In the genomic region with DNA sequence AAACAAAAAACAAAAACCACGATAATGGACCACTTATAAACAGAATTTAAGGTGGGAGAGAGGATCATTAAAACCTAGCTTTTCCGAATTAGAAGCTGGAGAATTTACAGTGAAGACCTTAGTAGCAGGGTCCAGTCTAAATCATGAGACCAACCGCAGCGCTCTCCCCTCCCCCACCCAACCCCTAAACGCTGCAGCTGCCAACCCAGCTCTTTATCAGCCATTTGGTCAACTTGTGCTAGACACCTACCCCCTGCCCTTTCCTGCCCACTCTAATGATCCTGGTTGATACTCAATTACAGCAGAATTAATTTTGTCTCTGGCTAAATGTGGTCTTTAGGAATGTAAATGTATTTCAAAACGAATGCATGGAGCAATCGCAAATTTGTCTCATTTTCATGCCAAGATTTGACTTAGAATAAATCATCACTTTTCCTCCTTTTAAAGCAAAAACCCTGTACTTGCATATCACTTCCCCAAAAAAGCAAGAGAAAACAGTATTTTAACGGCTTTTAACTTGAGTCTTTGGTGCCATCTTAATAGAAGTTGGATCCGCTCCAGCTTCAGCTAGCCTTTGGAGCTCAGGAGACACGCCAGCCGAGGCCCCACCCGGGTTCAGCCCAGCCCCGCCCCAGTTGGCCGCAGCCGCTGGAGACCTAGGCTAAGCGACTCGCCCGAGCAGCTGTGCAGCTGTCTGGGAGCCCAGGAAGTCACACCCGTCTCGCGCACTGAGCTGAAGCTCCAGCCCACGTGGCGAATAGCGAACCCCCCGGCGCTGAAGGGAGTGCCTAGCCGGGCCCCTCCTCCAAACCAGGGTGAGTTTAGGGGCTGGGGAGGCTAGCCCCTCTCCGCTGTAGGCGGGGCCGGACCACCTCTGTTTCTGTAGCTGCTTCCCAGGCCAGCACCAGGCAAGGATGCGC, we compare ENCODE assay signal across 8 mouse cellular contexts. TPM values are rescaled to one million over a fixed set of nuclear protein-coding genes. Genes with fewer than 3 reads are reported as not detected.
A peak's percentile ranks its signal among the peaks of the same experiment; 100 is the strongest.
DNase-seq lines count a peak whose midpoint lies in the region; ATAC-seq and TF ChIP-seq lines count a peak whose summit lies in the region.

No protein-coding gene starts in this region.

- DNase-seq in MEL (ENCODE audit: low read depth, low spot score) = peak; percentile 89
- peak; percentile 16 to 22 for DNase-seq in cerebellum, adult 18-20 months
- DNase-seq in heart, postnatal 25 days (ENCODE audit: low spot score) = peak; percentile 84
- DNase-seq in layer of hippocampus, adult 2 months (ENCODE audit: low spot score in 2 of 2) = peak; percentile 14 to 43
- peak; percentile 70 for DNase-seq in thymus, postnatal 0 days (ENCODE audit: low spot score)

- H3K36me3 ChIP-seq in MEL (ENCODE audit: control insufficient read depth in 1 of 2, insufficient read depth in 2 of 2, low read length in 2 of 2) = no peaks in the 10 kb centered on the region
- no peaks in the 10 kb centered on the region for H3K36me3 ChIP-seq in forebrain, embryonic 16.5 days (ENCODE audit: control insufficient read depth, insufficient read depth)
- H3K36me3 ChIP-seq in lung, embryonic 16.5 days (ENCODE audit: control insufficient read depth, insufficient read depth, low read length) = no peaks in the 10 kb centered on the region

- intact Hi-C loops in heart, postnatal 25 days (cut with DNase I) = no loop called here

- peak overlapping the region; percentile 78 to 96 for H3K4me3 ChIP-seq in MEL (ENCODE audit: control insufficient read depth in 1 of 2, insufficient read depth in 1 of 2, low read depth in 2 of 2, low read length in 2 of 2)
- peak overlapping the region; percentile 62 for H3K4me3 ChIP-seq in forebrain, embryonic 16.5 days (replicated peaks; ENCODE audit: low read length)
- H3K4me3 ChIP-seq in layer of hippocampus, adult 2 months = peak overlapping the region; percentile 66
- H3K4me3 ChIP-seq in lung, embryonic 16.5 days (ENCODE audit: low read length) = peak overlapping the region; percentile 70
- peak overlapping the region; percentile 68 for H3K4me3 ChIP-seq in olfactory bulb, adult 2 months (ENCODE audit: insufficient read depth, low read depth, low read length)

- no peaks in the 10 kb centered on the region for H3K9me3 ChIP-seq in MEL (replicated peaks; ENCODE audit: insufficient read depth, low read length)
- H3K9me3 ChIP-seq in forebrain, embryonic 16.5 days (ENCODE audit: control insufficient read depth, low read length) = no peaks in the 10 kb centered on the region
- no peaks in the 10 kb centered on the region for H3K9me3 ChIP-seq in lung, embryonic 16.5 days (ENCODE audit: control insufficient read depth, low read length)

- H3K27ac ChIP-seq in MEL (ENCODE audit: control insufficient read depth, low read depth, low read length) = peak overlapping the region; percentile 28
- H3K27ac ChIP-seq in forebrain, embryonic 16.5 days (ENCODE audit: low read length) = peak overlapping the region; percentile 85
- peak overlapping the region; percentile 77 for H3K27ac ChIP-seq in layer of hippocampus, adult 2 months
- H3K27ac ChIP-seq in lung, embryonic 16.5 days (ENCODE audit: low read length) = peak overlapping the region; percentile 94
- no peak overlapping the region for H3K27ac ChIP-seq in olfactory bulb, adult 2 months (ENCODE audit: insufficient read depth, low read depth, low read length)

- TF ChIP-seq RAD21 in MEL (IDR thresholded peaks at IDR 0.05; ENCODE audit: low read depth, low read length) = no peak; the same call in 1 of the 2 replicates

- peak overlapping the region; percentile 75 for H3K9ac ChIP-seq in MEL (ENCODE audit: control insufficient read depth, low read depth, low read length, poor library complexity, severe bottlenecking)
- H3K9ac ChIP-seq in forebrain, embryonic 16.5 days (replicated peaks; ENCODE audit: low read depth, low read length) = peak overlapping the region; percentile 71
- H3K9ac ChIP-seq in lung, embryonic 16.5 days (ENCODE audit: low read length) = peak overlapping the region; percentile 70

- H3K4me2 ChIP-seq in forebrain, embryonic 16.5 days (ENCODE audit: low read length) = peak overlapping the region; percentile 96
- peak overlapping the region; percentile 87 for H3K4me2 ChIP-seq in lung, embryonic 16.5 days (ENCODE audit: low read depth, low read length)

- TF ChIP-seq CTCF in MEL (IDR thresholded peaks at IDR 0.05 in 2 of 3, conservative IDR thresholded peaks at IDR 0.05 in 1 of 3; ENCODE audit: control insufficient read depth in 1 of 3, insufficient read depth in 1 of 3, low read depth in 2 of 3, low read length in 3 of 3, poor library complexity in 1 of 3, severe bottlenecking in 1 of 3) = no peak
- no peak for TF ChIP-seq CTCF in layer of hippocampus, adult 2 months (conservative IDR thresholded peaks at IDR 0.05)
- TF ChIP-seq CTCF in olfactory bulb, adult 2 months (IDR thresholded peaks at IDR 0.05; ENCODE audit: insufficient read depth, low read depth, low read length) = no peak

- WGBS in forebrain, embryonic 16.5 days = 2% methylated on average over 31 of the region's 31 CpGs
- under 1% methylated on average over 31 of the region's 31 CpGs for WGBS in lung, embryonic 16.5 days
- 3% methylated on average over 31 of the region's 31 CpGs for WGBS in olfactory bulb, adult 2 months

- H3K27me3 ChIP-seq in MEL (ENCODE audit: control insufficient read depth in 1 of 2, insufficient read depth in 2 of 2, low read length in 2 of 2) = no peaks in the 10 kb centered on the region
- H3K27me3 ChIP-seq in forebrain, embryonic 16.5 days (replicated peaks; ENCODE audit: control insufficient read depth, insufficient read depth, low read length) = 0 out of 2 replicates have a peak, but pooled peaks cover 4% of the 10 kb centered on the region
- H3K27me3 ChIP-seq in lung, embryonic 16.5 days (ENCODE audit: control insufficient read depth, insufficient read depth, low read depth, low read length) = no peaks in the 10 kb centered on the region

- H3K79me2 ChIP-seq in MEL (ENCODE audit: control insufficient read depth, insufficient read depth, low read length, poor library complexity) = no peaks in the 10 kb centered on the region

- TF ChIP-seq EP300 in MEL (IDR thresholded peaks at IDR 0.05; ENCODE audit: low read depth in 1 of 2, low read length in 2 of 2) = 0 out of 4 replicates have a peak, but pooled peaks have one; percentile 16 to 19

- peak; percentile 37 for ATAC-seq in forebrain, embryonic 16.5 days
- ATAC-seq in lung, embryonic 16.5 days (ENCODE audit: low read depth) = peak; percentile 88

- H3K4me1 ChIP-seq in MEL (ENCODE audit: control insufficient read depth in 1 of 2, insufficient read depth in 2 of 2, low read length in 2 of 2) = no peaks in the 10 kb centered on the region
- H3K4me1 ChIP-seq in forebrain, embryonic 16.5 days (replicated peaks; ENCODE audit: control insufficient read depth, insufficient read depth, low read length) = peaks cover 23% of the 10 kb centered on the region
- peaks cover 9% of the 10 kb centered on the region for H3K4me1 ChIP-seq in lung, embryonic 16.5 days (replicated peaks; ENCODE audit: control insufficient read depth, insufficient read depth, low read length)
- H3K4me1 ChIP-seq in olfactory bulb, adult 2 months (ENCODE audit: control insufficient read depth, insufficient read depth, low read length) = peaks cover 19% of the 10 kb centered on the region

- no peak for TF ChIP-seq POLR2A in MEL (IDR thresholded peaks at IDR 0.05; ENCODE audit: control insufficient read depth in 1 of 2, insufficient read depth in 1 of 2, low read depth in 1 of 2, low read length in 2 of 2, poor library complexity in 1 of 2)
- no peak for TF ChIP-seq POLR2A in olfactory bulb, adult 2 months (IDR thresholded peaks at IDR 0.05; ENCODE audit: insufficient read depth, low read depth, low read length)

TF ChIP-seq in MEL, 35 proteins besides CTCF, POLR2A, EP300 and RAD21 (continues in another document):
- TF ChIP-seq MYB (IDR thresholded peaks at IDR 0.05; ENCODE audit: low read depth, low read length) (peak; percentile 62; the same call in 1 of the 2 replicates), E2F4 (IDR thresholded peaks at IDR 0.05; ENCODE audit: borderline replicate concordance, low read depth, low read length) (no peak), NELFE (IDR thresholded peaks at IDR 0.05; ENCODE audit: low read depth, low read length) (0 out of 2 replicates have a peak, but pooled peaks have one; percentile 35), KAT2A (conservative IDR thresholded peaks at IDR 0.05; ENCODE audit: low read depth, low read length) (no peak), USF1 (IDR thresholded peaks at IDR 0.05; ENCODE audit: low read depth, low read length) (peak; percentile 62), GABPA (IDR thresholded peaks at IDR 0.05; ENCODE audit: low read depth, low read length) (no peak), MAZ (IDR thresholded peaks at IDR 0.05; ENCODE audit: low read depth, low read length) (peak; percentile 53; the same call in 1 of the 2 replicates), TAL1 (IDR thresholded peaks at IDR 0.05; ENCODE audit: low read length) (no peak), MAX (IDR thresholded peaks at IDR 0.05; ENCODE audit: low read length) (peak; percentile 83), SMC3 (IDR thresholded peaks at IDR 0.05; ENCODE audit: low read depth, low read length) (no peak), USF2 (IDR thresholded peaks at IDR 0.05; ENCODE audit: borderline replicate concordance in 1 of 2, insufficient read depth in 1 of 2, low read depth in 1 of 2, low read length in 2 of 2) (no peak), MAFK (IDR thresholded peaks at IDR 0.05; ENCODE audit: borderline replicate concordance, low read depth, low read length) (no peak), POLR2AphosphoS5 (IDR thresholded peaks at IDR 0.05; ENCODE audit: borderline replicate concordance, low read depth, low read length) (no peak), MYC (IDR thresholded peaks at IDR 0.05; ENCODE audit: low read depth, low read length) (peak; percentile 89), NRF1 (IDR thresholded peaks at IDR 0.05; ENCODE audit: insufficient read depth, low read depth, low read length, poor library complexity, severe bottlenecking) (no peak), RCOR1 (IDR thresholded peaks at IDR 0.05; ENCODE audit: low read depth, low read length) (no peak; the same call in 1 of the 2 replicates), CHD2 (IDR thresholded peaks at IDR 0.05; ENCODE audit: low read length) (no peak)

RNA-seq across cellular contexts. Expression of a gene that starts 3.3 kb away (rescaled TPM):
- 0.13 TPM in 1 of 2 replicates, not detected in the other for total RNA-seq in MEL (2012; rRNA removed)
- under 1 TPM in 1 of 2 experiments, not detected in 1; 0.10 TPM for polyA plus RNA-seq in MEL (2012; ENCODE audit: insufficient read depth in 1 of 2, insufficient read length in 2 of 2, low read depth in 1 of 2, low replicate concordance in 2 of 2, missing spikeins in 1 of 2)
- polyA plus RNA-seq in forebrain, embryonic 16.5 days (2015; fragmentation: Nextera tagmentation; extraction: Ambion mirVana) = 52.6 and 54.8 TPM in 2 replicates
- 10 to 100 TPM; 11.4 to 11.7 TPM for total RNA-seq in heart, postnatal 25 days (2021)
- 10 to 100 TPM; 15.7 to 16.8 TPM for total RNA-seq in layer of hippocampus, adult 2 months (2021)
- polyA plus RNA-seq in lung, embryonic 16.5 days (2015; fragmentation: Nextera tagmentation; extraction: Ambion mirVana) = 42.9 and 46.4 TPM in 2 replicates
- not detected in 2 replicates for polyA plus RNA-seq in olfactory bulb, adult 2 months (2012; ENCODE audit: insufficient read depth, insufficient read length, low replicate concordance, missing spikeins)
- 1.9 and 2.6 TPM in 2 replicates for polyA plus RNA-seq in thymus, postnatal 0 days (2015; fragmentation: Nextera tagmentation; extraction: Ambion mirVana)

Comparison
In these comparisons a context has a peak if more than half of its experiments do, and no peak if none do; other contexts are left out.
1. DNase-seq: peak in every context shown above with its lines; median percentile 89 in MEL; 84 in heart, postnatal 25 days; 70 in thymus, postnatal 0 days; 28 in layer of hippocampus, adult 2 months; 19 in cerebellum, adult 18-20 months.
2. RNA of a gene that starts 3.3 kb away (polyA plus RNA-seq): 52.6 to 54.8 TPM in forebrain, embryonic 16.5 days and 42.9 to 46.4 TPM in lung, embryonic 16.5 days; 1.9 to 2.6 TPM in thymus, postnatal 0 days, 0.10 TPM in MEL and not detected in olfactory bulb, adult 2 months; every median in the first group is over 10 times any median in the second.
3. Peak in every context shown above with its lines, with median percentiles within 50 percentile points of each other: H3K4me3 ChIP-seq and H3K9ac ChIP-seq.